Mouse (Mus musculus): ENCODE measurements at regions not wholly inside any gene's neighbourhood (a gene's known extent, or its start where the extent isn't known, plus 50 kb on each side); places are given as distances from the start of the nearest gene placed in this dataset.

- TF ChIP-seq CTCF (IDR thresholded peaks at IDR 0.05; ENCODE audit: control insufficient read depth, insufficient read depth, insufficient read length) (no peak), FOSL1 (IDR thresholded peaks at IDR 0.05; ENCODE audit: insufficient read depth, low read length, poor library complexity, severe bottlenecking) (no peak), CEBPB (IDR thresholded peaks at IDR 0.05; ENCODE audit: low read depth) (peak; percentile 83), MYOG (IDR thresholded peaks at IDR 0.05; ENCODE audit: control insufficient read depth, extremely low read depth, insufficient read length) (no peak), MAX (IDR thresholded peaks at IDR 0.05) (no peak), MYOD1 (IDR thresholded peaks at IDR 0.05; ENCODE audit: control insufficient read depth, insufficient read length, low read depth) (no peak)
Measured at GRCm38 (mm10) chr13:85376338-85376998, 87.5 kb upstream of the Rasa1 start.

All from C2C12 (cell line).